Mouse (Mus musculus): ENCODE results near the gene Hist1h3f. TPM values are rescaled to one million over a fixed set of nuclear protein-coding genes. Genes with fewer than 3 reads are reported as not detected.
A peak's percentile ranks its signal among the peaks of the same experiment; 100 is the strongest.
"Not testable (repeated sequence)": the region's sequence is repeated elsewhere in the genome, so short reads cannot be mapped to it uniquely, and the experiment has no call there.

The Hist1h3f gene
- polyA plus RNA-seq, 1 experiment, result 1.3 TPM

DNA sequence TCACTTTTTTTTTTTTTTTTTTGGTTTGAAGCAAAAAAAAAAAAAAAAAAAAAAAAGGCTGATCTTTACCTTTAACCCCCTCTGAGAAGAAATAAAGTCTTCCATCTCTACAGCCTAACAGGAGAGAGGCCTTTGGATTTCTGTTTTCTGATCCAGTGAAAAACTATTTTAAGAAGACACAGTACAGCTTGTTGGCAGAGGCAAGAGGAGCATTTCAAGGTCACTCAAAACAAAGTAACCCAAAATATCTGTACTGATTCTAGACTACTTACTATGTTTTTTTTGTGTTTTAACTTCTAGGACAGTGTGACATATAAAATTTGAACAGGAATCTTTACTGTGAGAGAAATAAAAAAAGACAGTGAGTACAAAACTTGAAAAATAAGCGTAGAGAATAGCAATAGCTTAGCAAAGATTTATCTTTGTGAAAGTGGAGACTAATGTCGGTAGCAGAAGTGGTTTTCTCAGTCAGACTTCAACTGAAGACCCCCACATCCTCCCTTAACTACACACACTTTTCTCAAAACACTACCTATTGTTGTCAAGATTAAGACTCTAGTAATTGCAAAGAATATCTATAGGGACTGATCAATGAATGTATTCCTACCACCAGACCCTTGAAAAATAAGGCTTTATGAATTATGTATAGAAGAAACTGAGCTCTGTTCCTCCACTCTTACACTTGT is 14.2 kb upstream of the Hist1h3f start:
- DNase-seq, result no peak
- 24% methylated on average over 2 of the region's 2 CpGs for WGBS
- no peak overlapping the region for H3K4me3 ChIP-seq (replicated peaks; ENCODE audit: extremely low read depth, low read depth, low read length)

DNA sequence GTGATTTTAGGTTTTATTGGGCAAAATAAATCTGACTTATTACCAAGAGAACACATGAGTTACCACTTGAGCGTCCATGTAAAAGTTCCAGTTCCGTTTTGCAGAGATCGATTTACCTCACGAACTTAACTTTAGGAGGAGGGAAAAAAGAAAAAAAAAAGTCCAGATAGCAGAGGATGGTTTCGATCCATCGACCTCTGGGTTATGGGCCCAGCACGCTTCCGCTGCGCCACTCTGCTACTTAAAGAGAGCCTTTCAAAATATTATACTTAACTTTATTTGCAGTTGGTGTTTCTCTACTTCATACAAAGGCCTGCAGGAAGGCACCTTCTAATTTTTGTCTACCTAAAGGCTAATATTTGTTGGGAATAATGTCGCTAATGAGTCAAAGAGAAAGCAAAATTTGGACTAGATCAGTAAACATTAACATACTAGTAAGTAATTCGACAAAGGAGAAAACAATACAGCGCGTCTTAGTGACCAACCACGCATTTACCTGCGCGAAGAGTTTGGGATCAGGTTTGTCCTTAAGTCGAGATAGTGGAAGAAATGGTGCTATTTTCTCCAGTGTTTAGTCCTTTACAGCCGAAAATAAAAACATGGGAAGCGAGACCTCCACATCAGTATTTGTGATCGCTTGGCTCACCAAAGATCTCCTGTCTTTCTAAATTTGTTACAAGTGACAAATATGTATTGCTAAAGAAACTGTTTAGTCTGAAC is 13.5 kb upstream of the Hist1h3f start:
- DNase-seq, result peak; percentile 61
- under 1% methylated on average over 20 of the region's 20 CpGs for WGBS
- Histone ChIP-seq H3K4me1 (ENCODE audit: control insufficient read depth, insufficient read depth, low read length) (peaks cover 5% of the 10 kb centered on the region), H3K4me3 (replicated peaks; ENCODE audit: extremely low read depth, low read depth, low read length) (peak overlapping the region; percentile 73)
- TF ChIP-seq CTCF (IDR thresholded peaks at IDR 0.05; ENCODE audit: insufficient read depth, low read length) (no peak), POLR2A (IDR thresholded peaks at IDR 0.05; ENCODE audit: borderline replicate concordance, extremely low read depth, low read depth, low read length) (no peak)

More for the DNA sequence above, 14.2 kb upstream of the Hist1h3f start:
- no peak for TF ChIP-seq POLR2A (IDR thresholded peaks at IDR 0.05; ENCODE audit: borderline replicate concordance, extremely low read depth, low read depth, low read length)
- TF ChIP-seq CTCF (IDR thresholded peaks at IDR 0.05; ENCODE audit: insufficient read depth, low read length), result no peak
- H3K4me1 ChIP-seq (ENCODE audit: control insufficient read depth, insufficient read depth, low read length), result peaks cover 5% of the 10 kb centered on the region

DNA sequence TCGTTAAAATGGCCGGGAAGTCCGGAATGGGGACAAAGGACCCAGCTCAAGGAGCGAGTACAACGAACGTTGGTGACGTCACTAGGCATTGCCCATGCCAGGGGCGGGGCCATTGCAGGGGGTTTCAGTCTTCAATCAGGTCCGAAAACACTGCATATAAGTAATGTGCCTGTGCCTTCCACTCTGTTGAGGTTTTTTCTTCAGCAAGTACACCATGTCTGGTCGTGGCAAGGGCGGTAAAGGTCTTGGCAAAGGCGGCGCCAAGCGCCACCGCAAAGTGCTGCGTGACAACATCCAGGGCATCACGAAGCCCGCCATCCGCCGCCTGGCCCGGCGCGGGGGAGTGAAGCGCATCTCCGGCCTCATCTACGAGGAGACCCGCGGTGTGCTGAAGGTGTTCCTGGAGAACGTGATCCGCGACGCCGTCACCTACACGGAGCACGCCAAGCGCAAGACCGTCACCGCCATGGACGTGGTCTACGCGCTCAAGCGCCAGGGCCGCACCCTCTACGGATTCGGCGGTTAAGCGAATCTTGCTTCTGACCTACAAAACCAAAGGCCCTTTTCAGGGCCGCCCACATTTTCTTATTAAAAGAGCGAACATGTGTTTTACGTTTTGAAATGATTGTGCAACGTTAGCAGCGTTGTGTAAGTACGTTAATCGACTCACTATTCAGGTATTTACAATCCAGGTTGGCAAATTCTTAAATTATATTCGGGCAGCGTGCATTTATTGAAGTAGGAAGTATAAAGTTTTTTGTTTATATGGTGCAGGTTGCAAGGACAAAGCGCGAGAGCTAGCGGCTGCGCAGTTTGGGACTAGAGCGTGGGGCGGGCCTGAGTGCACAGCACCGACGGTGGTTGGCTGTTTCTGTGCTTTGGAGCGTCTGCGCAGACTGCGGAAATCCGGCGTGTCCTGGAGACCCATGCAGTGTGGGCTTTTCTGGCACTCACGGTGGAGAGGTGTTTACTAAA is 12.7 kb upstream of the Hist1h3f start, which contains the start of gene Hist1h4h:
TSS of gene Hist1h4h (plus strand) at position 150 of the 975 bp plus-strand sequence.
- WGBS, result under 1% methylated on average over 62 of the region's 70 CpGs
- TF ChIP-seq CTCF (IDR thresholded peaks at IDR 0.05; ENCODE audit: insufficient read depth, low read length), result no peak
- TF ChIP-seq POLR2A (IDR thresholded peaks at IDR 0.05; ENCODE audit: borderline replicate concordance, extremely low read depth, low read depth, low read length), result peak; percentile 98
- Histone ChIP-seq H3K4me1 (ENCODE audit: control insufficient read depth, insufficient read depth, low read length) (peaks cover 5% of the 10 kb centered on the region), H3K4me3 (replicated peaks; ENCODE audit: extremely low read depth, low read depth, low read length) (peak within 1 kb of the TSS; percentile 73)
- peak; percentile 96 for DNase-seq

DNA sequence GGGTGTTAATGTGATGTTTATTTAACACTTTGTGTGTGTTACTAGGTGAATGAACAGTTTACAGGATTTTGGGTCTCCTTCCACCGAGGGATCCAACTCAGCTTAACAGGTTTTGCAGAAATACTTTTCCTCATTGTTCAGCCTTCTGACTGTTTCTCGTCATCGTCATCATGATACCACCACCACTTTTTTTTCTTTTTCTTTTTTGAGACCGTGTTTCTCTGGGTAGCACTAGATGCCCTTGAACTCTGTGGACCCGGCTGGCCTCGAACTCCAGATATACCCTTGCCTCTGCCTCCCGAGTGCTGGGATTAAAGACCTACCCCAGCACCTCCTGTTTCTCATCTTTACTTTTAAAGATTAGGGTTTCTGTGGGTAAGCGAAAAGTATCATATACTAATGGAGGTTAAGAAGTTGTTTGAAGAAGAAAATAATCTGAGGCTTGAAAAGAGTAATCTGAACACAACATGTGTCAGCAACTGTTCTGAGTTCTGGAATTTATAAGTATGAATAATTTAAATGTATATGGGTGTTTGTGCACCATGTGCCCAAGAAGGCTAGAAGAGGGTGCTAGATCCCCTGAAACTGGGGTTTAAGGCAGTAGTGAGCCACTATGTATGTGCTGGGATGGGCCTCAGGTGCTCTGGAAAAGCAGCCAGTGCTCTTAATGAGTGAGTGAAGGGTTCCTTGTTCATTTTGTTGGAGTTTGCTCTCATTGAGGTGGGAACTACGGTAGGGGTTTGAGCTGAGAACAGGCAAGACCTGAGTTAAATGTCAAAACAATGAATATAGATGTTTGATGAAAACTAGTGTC is 11.4 kb upstream of the Hist1h3f start:
- TF ChIP-seq CTCF (IDR thresholded peaks at IDR 0.05; ENCODE audit: insufficient read depth, low read length), result no peak
- TF ChIP-seq POLR2A (IDR thresholded peaks at IDR 0.05; ENCODE audit: borderline replicate concordance, extremely low read depth, low read depth, low read length), result no peak
- Histone ChIP-seq H3K4me1 (ENCODE audit: control insufficient read depth, insufficient read depth, low read length) (peaks cover 2% of the 10 kb centered on the region), H3K4me3 (replicated peaks; ENCODE audit: extremely low read depth, low read depth, low read length) (no peak overlapping the region)
- DNase-seq, result no peak
- 19% methylated on average over 9 of the region's 9 CpGs for WGBS

DNA sequence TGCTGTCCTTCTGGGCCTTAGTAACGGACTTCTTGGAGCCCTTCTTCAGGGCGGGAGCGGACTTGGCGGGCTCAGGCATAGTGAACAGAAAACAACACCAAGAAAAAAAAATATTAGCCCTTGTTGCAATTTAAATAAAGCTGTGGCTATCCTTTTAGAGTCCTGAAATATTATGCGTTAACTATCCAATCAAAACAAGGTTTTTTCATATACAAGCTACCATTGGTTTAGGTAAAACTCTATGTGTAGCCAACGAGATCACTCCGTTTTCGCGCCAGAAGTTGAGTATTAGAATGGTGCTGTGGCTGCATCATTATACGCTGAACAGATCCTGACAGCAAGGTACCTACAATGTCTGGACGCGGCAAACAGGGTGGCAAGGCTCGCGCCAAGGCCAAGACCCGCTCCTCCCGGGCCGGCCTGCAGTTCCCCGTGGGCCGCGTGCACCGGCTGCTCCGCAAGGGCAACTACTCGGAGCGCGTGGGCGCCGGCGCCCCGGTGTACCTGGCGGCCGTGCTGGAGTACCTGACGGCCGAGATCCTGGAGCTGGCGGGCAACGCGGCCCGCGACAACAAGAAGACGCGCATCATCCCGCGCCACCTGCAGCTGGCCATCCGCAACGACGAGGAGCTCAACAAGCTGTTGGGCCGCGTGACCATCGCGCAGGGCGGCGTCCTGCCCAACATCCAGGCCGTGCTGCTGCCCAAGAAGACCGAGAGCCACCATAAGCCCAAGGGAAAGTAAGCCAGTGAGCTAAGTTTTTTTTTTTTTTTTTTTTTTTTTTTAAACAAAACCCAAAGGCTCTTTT is 10.1 kb upstream of the Hist1h3f start, which contains the start of gene Hist1h2af:
TSS of gene Hist1h2af (plus strand) at position 347 of the 808 bp plus-strand sequence.
- WGBS, result under 1% methylated on average over 28 of the region's 53 CpGs
- peak; percentile 34 for DNase-seq
- not testable (repeated sequence) for H3K4me1 ChIP-seq (ENCODE audit: control insufficient read depth, insufficient read depth, low read length); H3K4me3 ChIP-seq (replicated peaks; ENCODE audit: extremely low read depth, low read depth, low read length)

DNA sequence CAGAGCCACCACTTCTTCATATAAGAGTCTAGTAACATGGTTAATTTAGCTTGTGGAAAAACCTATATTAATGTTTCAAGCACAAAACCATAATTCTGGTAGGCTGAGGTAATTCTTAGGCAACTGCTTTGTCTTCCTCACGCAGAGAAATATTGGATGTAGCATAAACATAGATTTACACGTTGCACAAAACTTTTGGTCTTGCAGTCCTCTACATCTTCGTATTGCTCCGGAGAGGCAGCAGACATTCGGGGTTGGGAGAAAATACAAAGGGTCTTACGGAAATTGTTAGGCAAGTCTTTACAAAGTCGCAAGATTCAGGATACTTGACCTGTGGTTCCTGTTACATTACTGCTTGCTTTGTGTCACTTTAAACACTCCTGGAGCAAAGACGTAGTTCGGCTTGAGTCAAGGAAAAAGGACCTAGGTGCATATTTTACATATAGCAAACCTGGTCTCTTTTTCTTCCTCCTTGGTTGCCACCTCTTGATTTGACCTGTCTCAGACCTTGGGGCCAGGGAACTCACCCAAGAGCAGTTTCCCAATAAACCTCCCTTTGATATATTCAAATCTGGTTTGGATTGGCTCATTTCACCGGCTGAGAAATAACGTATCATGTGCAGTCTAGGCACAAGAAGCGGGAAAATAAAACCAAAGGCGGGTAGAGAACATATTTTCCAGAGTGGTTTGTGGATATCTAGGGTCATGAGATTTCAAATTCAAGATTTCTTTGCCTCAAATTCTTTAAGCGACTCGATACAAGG is 9.3 kb upstream of the Hist1h3f start:
- Histone ChIP-seq H3K4me3 (replicated peaks; ENCODE audit: extremely low read depth, low read depth, low read length) (peak overlapping the region; percentile 13), H3K4me1 (ENCODE audit: control insufficient read depth, insufficient read depth, low read length) (peaks cover 2% of the 10 kb centered on the region)
- TF ChIP-seq CTCF (IDR thresholded peaks at IDR 0.05; ENCODE audit: insufficient read depth, low read length) (no peak), POLR2A (IDR thresholded peaks at IDR 0.05; ENCODE audit: borderline replicate concordance, extremely low read depth, low read depth, low read length) (no peak)
- DNase-seq, result no peak
- WGBS, result under 1% methylated on average over 15 of the region's 15 CpGs

DNA sequence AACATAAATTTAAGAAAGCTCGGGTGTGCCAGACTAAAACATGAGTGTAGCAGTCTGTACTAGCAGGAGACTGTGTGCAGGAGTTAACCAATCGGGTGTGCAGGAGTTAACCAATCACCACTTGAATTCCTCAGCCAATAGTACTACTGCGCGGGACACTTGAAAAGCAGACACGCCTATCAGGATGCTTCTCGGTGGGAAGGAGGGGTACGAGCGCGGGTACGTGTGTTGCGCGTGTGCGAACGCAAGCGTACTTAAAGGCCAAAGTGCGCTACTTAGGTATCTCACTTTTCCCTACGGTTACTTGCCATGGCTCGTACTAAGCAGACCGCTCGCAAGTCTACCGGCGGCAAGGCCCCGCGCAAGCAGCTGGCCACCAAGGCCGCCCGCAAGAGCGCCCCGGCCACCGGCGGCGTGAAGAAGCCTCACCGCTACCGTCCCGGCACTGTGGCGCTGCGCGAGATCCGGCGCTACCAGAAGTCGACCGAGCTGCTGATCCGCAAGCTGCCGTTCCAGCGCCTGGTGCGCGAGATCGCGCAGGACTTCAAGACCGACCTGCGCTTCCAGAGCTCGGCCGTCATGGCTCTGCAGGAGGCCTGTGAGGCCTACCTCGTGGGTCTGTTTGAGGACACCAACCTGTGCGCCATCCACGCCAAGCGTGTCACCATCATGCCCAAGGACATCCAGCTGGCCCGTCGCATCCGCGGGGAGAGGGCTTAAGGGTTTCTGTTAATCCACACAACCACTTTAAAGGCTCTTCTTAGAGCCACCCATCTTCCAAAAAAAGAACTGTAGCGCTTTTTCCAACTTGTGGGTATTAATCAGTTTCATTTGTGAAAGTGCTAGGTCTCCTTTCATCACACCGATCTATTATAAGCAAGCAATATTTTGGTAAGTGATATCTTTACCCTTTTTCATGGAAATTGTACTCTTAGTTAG is 8.4 kb upstream of the Hist1h3f start, which contains the start of gene Hist1h3g:
TSS of gene Hist1h3g (plus strand) at position 286 of the 939 bp plus-strand sequence.
- 1% methylated on average over 49 of the region's 62 CpGs for WGBS
- not testable (repeated sequence) for H3K4me1 ChIP-seq (ENCODE audit: control insufficient read depth, insufficient read depth, low read length)
- DNase-seq, result peak; percentile 78
- H3K4me3 ChIP-seq (replicated peaks; ENCODE audit: extremely low read depth, low read depth, low read length), result peak within 1 kb of the TSS; percentile 59
